ENCODE assay signal across 1 mouse cellular context in the genomic region with DNA sequence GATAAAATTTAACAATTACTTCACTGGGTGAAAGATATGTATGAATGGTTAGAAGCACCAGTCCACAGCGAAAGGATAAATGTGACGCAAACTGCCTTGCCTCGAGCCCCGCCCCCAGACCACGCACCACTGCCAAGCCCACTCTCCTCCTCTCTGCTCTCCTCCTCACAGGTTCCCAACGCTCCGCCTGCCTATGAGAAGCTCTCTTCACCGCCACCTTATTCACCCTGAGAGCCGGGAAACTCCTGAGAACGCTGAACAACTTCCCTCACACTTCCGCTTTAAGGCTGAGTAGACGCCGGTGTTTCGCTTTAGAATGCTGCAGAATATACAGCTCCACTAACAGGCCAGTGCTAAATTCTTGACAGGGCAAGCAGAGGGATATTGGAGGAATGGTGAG.
TF ChIP-seq lines count a peak whose summit lies in the region.

No protein-coding gene starts in this region.

TF ChIP-seq in CH12.LX, 34 proteins besides CTCF, POLR2A, EP300 and RAD21 (continued from another document):
- TF ChIP-seq JUND (conservative IDR thresholded peaks at IDR 0.05; ENCODE audit: low read depth, low read length) (no peak; the same call in 1 of the 2 replicates), PAX5 (IDR thresholded peaks at IDR 0.05; ENCODE audit: low read length) (no peak)
